Mouse (Mus musculus): ENCODE measurements around the gene Gstt4. TPM values are rescaled to one million over a fixed set of nuclear protein-coding genes. Genes with fewer than 3 reads are reported as not detected.

Gstt4 gene
- polyA plus RNA-seq, 1 experiment from 2014 or later, result not detected

- Histone ChIP-seq H3K9me3 (ENCODE audit: control insufficient read depth, low read length) (no peaks in the 10 kb centered on the region), H3K27ac (ENCODE audit: low read depth, low read length) (no peak overlapping the region), H3K27me3 (ENCODE audit: control insufficient read depth, insufficient read depth, low read length) (peaks cover 11% of the 10 kb centered on the region), H3K9ac (ENCODE audit: low read depth, low read length) (0 out of 2 replicates have a peak overlapping the region, but pooled peaks have one; percentile 4), H3K4me3 (ENCODE audit: low read depth, low read length) (peak overlapping the region; percentile 26; the same call in 1 of the 2 replicates), H3K36me3 (ENCODE audit: control insufficient read depth, insufficient read depth, low read length) (no peaks in the 10 kb centered on the region), H3K4me1 (replicated peaks; ENCODE audit: control insufficient read depth, insufficient read depth, low read length) (no peaks in the 10 kb centered on the region; the same call in none of the 2 replicates), H3K4me2 (replicated peaks; ENCODE audit: low read depth, low read length) (peak overlapping the region; percentile 48)
- DNase-seq (ENCODE audit: low spot score), result no peak
- WGBS, result 16% methylated on average over 21 of the region's 21 CpGs
- no peak for ATAC-seq (ENCODE audit: low FRiP score)
These were observed 11.2 kb upstream of the Gstt4 start for GRCm38 (mm10) chr10:75833456-75834080.

DNA sequence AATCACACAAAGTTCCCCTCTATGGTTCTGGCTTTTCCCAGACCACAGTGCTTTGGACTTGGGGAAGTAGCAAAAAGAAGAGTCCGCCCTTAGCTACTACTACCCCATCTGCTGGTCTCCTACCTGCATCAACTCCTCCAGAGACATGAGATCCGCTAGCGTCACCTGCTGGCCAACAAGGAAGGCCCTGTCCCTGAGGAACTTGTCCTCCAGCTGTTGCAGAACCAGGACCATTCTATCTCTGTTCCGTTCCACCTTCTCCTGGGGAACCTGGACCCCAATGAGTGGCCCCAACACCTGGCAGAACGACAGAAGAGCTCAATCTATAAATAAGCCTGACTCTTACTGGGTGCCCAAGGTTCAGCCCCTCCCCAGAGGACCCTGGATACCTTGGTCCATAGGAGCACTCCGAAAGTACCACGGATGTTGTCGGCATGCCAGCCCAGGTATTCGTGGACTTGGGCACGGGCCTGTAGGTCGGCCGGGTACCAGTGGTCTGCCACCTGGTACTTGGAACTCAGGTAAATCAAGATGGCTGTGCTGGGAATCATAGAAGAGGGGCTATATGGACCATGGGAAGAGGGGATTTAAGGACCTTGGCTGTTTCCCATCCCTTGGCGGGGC, 10.0 kb upstream of the Gstt4 start:
- no peak overlapping the region for H3K27ac ChIP-seq (ENCODE audit: low read depth, low read length)
- H3K27me3 ChIP-seq (ENCODE audit: control insufficient read depth, insufficient read depth, low read length), result peaks cover 11% of the 10 kb centered on the region
- no peak overlapping the region for H3K4me2 ChIP-seq (replicated peaks; ENCODE audit: low read depth, low read length)
- 65% methylated on average over 13 of the region's 13 CpGs for WGBS
- no peaks in the 10 kb centered on the region for H3K36me3 ChIP-seq (ENCODE audit: control insufficient read depth, insufficient read depth, low read length)
- DNase-seq (ENCODE audit: low spot score) (no peak), ATAC-seq (ENCODE audit: low FRiP score) (no peak)
- H3K9me3 ChIP-seq (ENCODE audit: control insufficient read depth, low read length), result no peaks in the 10 kb centered on the region
- H3K4me1 ChIP-seq (replicated peaks; ENCODE audit: control insufficient read depth, insufficient read depth, low read length), result no peaks in the 10 kb centered on the region; the same call in none of the 2 replicates
- H3K4me3 ChIP-seq (ENCODE audit: low read depth, low read length), result no peak overlapping the region
- H3K9ac ChIP-seq (ENCODE audit: low read depth, low read length), result no peak overlapping the region

DNA sequence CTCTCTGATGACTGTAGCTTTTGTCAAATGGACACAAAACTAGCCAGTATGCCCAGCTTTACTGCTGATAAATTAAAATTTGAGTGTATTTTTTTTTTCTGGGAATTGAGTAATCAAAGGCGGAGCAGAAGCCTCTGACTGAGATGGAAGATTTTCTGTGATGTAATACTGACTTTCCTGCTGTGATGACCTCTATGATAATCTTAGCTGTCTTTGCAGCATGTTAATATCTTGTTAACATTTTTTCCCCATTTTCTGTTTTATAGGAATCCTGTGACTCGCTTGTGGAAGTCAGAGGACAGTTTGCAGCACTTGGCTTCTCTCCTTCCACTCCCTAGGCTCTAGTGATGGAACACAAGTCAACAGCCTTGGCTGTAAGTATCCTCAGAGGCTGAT, 7.9 kb upstream of the Gstt4 start:
- WGBS, result 91% methylated on average over 2 of the region's 2 CpGs
- no peaks in the 10 kb centered on the region; the same call in 1 of the 2 replicates for H3K4me1 ChIP-seq (replicated peaks; ENCODE audit: control insufficient read depth, insufficient read depth, low read length)
- H3K27me3 ChIP-seq (ENCODE audit: control insufficient read depth, insufficient read depth, low read length), result peaks cover 11% of the 10 kb centered on the region
- no peaks in the 10 kb centered on the region for H3K36me3 ChIP-seq (ENCODE audit: control insufficient read depth, insufficient read depth, low read length)
- DNase-seq (ENCODE audit: low spot score), result no peak
- H3K4me3 ChIP-seq (ENCODE audit: low read depth, low read length), result no peak overlapping the region
- ATAC-seq (ENCODE audit: low FRiP score), result no peak
- H3K4me2 ChIP-seq (replicated peaks; ENCODE audit: low read depth, low read length), result no peak overlapping the region
- H3K9me3 ChIP-seq (ENCODE audit: control insufficient read depth, low read length), result no peaks in the 10 kb centered on the region
- no peak overlapping the region for H3K27ac ChIP-seq (ENCODE audit: low read depth, low read length)
- no peak overlapping the region for H3K9ac ChIP-seq (ENCODE audit: low read depth, low read length)

GRCm38 (mm10) chr10:75829529-75830274, 7.4 kb upstream of the Gstt4 start:
- ATAC-seq (ENCODE audit: low FRiP score) (no peak), DNase-seq (ENCODE audit: low spot score) (no peak)
- WGBS, result 88% methylated on average over 2 of the region's 2 CpGs

DNA sequence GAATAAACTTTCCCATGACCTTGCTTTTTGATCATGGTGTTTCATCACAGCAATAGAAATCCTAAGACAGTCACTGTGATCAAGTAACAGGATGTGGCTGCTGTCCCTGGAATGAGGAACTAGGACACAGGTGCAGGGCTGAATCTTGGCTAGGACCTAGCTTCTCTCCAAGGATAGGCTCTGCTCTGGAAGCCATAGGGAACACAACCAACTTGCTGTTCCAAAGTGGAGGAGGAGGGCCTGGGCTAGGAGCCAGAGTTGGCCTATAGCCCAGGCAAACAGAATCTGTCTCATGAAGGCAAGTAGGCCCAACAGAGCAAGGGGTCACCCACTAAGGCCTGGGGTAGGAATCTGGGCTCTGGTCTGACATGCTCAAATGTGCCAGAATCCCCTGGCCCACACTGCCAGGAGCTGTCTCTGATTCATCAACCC, 6.2 kb upstream of the Gstt4 start:
- H3K36me3 ChIP-seq (ENCODE audit: control insufficient read depth, insufficient read depth, low read length), result no peaks in the 10 kb centered on the region
- no peaks in the 10 kb centered on the region for H3K9me3 ChIP-seq (ENCODE audit: control insufficient read depth, low read length)
- no peak overlapping the region for H3K4me3 ChIP-seq (ENCODE audit: low read depth, low read length)
- ATAC-seq (ENCODE audit: low FRiP score), result no peak
- no peaks in the 10 kb centered on the region for H3K27me3 ChIP-seq (ENCODE audit: control insufficient read depth, insufficient read depth, low read length)
- no peak overlapping the region for H3K27ac ChIP-seq (ENCODE audit: low read depth, low read length)
- H3K9ac ChIP-seq (ENCODE audit: low read depth, low read length), result no peak overlapping the region
- no peaks in the 10 kb centered on the region for H3K4me1 ChIP-seq (replicated peaks; ENCODE audit: control insufficient read depth, insufficient read depth, low read length)
- DNase-seq (ENCODE audit: low spot score), result no peak
- H3K4me2 ChIP-seq (replicated peaks; ENCODE audit: low read depth, low read length), result no peak overlapping the region

More at GRCm38 (mm10) chr10:75829529-75830274, 7.4 kb upstream of the Gstt4 start:
- Histone ChIP-seq H3K9me3 (ENCODE audit: control insufficient read depth, low read length) (no peaks in the 10 kb centered on the region), H3K4me3 (ENCODE audit: low read depth, low read length) (no peak overlapping the region), H3K4me1 (replicated peaks; ENCODE audit: control insufficient read depth, insufficient read depth, low read length) (no peaks in the 10 kb centered on the region), H3K4me2 (replicated peaks; ENCODE audit: low read depth, low read length) (no peak overlapping the region), H3K9ac (ENCODE audit: low read depth, low read length) (no peak overlapping the region), H3K27me3 (ENCODE audit: control insufficient read depth, insufficient read depth, low read length) (peaks cover 7% of the 10 kb centered on the region), H3K27ac (ENCODE audit: low read depth, low read length) (no peak overlapping the region), H3K36me3 (ENCODE audit: control insufficient read depth, insufficient read depth, low read length) (no peaks in the 10 kb centered on the region)

DNA sequence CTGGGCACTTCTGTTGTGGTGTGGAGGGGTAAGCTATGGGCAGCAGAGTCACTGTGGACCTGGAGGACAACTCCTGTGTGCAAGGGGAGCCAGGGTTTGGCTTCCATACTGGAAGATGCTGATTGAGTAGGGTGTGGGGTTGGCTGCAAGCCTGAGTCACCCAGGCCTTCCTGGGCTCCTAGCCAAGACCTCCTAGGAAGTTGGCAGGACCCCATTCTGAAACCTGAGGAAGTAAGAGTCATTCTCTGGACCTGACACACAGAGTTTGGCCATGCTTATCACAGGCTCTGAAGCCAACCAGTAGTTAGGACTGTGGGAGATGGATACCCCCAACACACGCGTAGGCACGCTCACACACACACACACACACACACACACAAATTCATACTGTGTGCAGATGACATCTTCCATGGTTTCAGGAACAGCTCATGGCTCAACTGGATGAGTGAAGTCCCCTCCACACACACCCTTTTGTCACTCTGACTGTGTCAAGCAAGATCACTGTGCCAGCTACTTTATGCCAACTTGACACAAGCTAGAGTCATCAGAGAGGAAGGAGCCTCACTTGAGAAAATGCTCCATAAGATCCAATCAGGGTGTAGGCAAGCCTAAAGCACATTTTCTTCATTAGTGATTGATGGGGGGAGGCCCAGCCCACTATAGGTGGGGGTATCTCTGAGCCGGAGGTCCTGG, 5.5 kb upstream of the Gstt4 start:
- no peaks in the 10 kb centered on the region for H3K4me1 ChIP-seq (replicated peaks; ENCODE audit: control insufficient read depth, insufficient read depth, low read length)
- WGBS, result 97% methylated on average over 4 of the region's 4 CpGs
- no peaks in the 10 kb centered on the region for H3K36me3 ChIP-seq (ENCODE audit: control insufficient read depth, insufficient read depth, low read length)
- no peak overlapping the region for H3K4me2 ChIP-seq (replicated peaks; ENCODE audit: low read depth, low read length)
- DNase-seq (ENCODE audit: low spot score) (no peak), ATAC-seq (ENCODE audit: low FRiP score) (no peak)
- no peak overlapping the region for H3K9ac ChIP-seq (ENCODE audit: low read depth, low read length)
- H3K27me3 ChIP-seq (ENCODE audit: control insufficient read depth, insufficient read depth, low read length), result no peaks in the 10 kb centered on the region
- H3K9me3 ChIP-seq (ENCODE audit: control insufficient read depth, low read length), result no peaks in the 10 kb centered on the region
- H3K27ac ChIP-seq (ENCODE audit: low read depth, low read length), result no peak overlapping the region
- no peak overlapping the region for H3K4me3 ChIP-seq (ENCODE audit: low read depth, low read length)

DNA sequence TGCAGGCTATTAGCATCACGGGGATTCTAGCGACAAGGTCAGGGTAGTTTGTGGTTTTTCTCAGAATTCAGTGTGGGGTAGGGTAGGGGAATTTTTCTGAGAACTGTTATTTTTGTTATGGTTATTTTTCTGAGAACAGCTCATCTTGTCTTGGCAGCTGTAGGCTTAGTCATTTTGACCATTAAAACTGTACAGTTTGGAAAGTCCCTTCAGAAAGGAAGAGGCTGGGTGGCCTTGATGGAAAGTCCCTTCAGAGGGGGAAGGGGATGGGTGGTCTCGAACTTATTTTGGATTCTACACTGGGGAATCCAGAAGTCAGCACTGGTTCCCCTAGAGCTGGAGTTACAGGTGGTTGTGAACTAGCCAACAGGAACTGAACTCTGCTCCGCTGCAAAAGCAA, 2.2 kb upstream of the Gstt4 start:
- Histone ChIP-seq H3K27me3 (ENCODE audit: control insufficient read depth, insufficient read depth, low read length) (no peaks in the 10 kb centered on the region), H3K4me1 (replicated peaks; ENCODE audit: control insufficient read depth, insufficient read depth, low read length) (no peaks in the 10 kb centered on the region), H3K9me3 (ENCODE audit: control insufficient read depth, low read length) (no peaks in the 10 kb centered on the region), H3K36me3 (ENCODE audit: control insufficient read depth, insufficient read depth, low read length) (no peaks in the 10 kb centered on the region), H3K4me3 (ENCODE audit: low read depth, low read length) (no peak overlapping the region), H3K27ac (ENCODE audit: low read depth, low read length) (no peak overlapping the region), H3K9ac (ENCODE audit: low read depth, low read length) (no peak overlapping the region), H3K4me2 (replicated peaks; ENCODE audit: low read depth, low read length) (no peak overlapping the region)
- no peak for DNase-seq (ENCODE audit: low spot score)
- 93% methylated on average over 4 of the region's 4 CpGs for WGBS
- ATAC-seq (ENCODE audit: low FRiP score), result no peak

DNA sequence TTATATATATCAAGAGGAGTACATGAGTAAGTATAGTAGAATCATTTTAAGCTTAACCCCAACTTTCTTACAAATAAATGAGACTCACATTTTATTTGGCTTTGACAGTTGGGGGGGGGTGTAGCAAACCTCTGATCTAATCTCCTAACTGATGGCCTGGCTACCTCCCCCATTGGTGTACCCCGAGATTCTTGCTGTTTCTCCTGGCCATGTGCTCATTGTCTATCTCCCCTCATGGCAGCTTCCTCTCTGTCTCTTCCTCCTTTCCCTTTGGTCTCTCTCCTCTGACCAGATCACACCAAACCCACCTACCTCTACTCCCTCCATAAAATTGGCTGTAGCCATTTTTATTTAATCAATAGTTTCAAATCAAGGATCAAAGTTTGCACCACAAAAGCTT, 1.4 kb upstream of the Gstt4 start:
- WGBS, result 89% methylated on average over 1 of the region's 1 CpGs
- H3K9ac ChIP-seq (ENCODE audit: low read depth, low read length), result no peak overlapping the region
- DNase-seq (ENCODE audit: low spot score), result no peak
- no peak for ATAC-seq (ENCODE audit: low FRiP score)
- no peaks in the 10 kb centered on the region for H3K36me3 ChIP-seq (ENCODE audit: control insufficient read depth, insufficient read depth, low read length)
- no peaks in the 10 kb centered on the region for H3K9me3 ChIP-seq (ENCODE audit: control insufficient read depth, low read length)
- no peak overlapping the region for H3K4me3 ChIP-seq (ENCODE audit: low read depth, low read length)
- no peaks in the 10 kb centered on the region for H3K4me1 ChIP-seq (replicated peaks; ENCODE audit: control insufficient read depth, insufficient read depth, low read length)
- H3K4me2 ChIP-seq (replicated peaks; ENCODE audit: low read depth, low read length), result no peak overlapping the region
- no peak overlapping the region for H3K27ac ChIP-seq (ENCODE audit: low read depth, low read length)
- H3K27me3 ChIP-seq (ENCODE audit: control insufficient read depth, insufficient read depth, low read length), result no peaks in the 10 kb centered on the region

All from hindbrain, embryonic 11.5 days (tissue).